Mouse (Mus musculus) heart, adult 11 months (tissue): Measurements from ENCODE around the gene Erf.

ENCODE experiments used
- DNase-seq: peaks from one replicate; pipeline ENCODE4 v3.0.0; 2022

Erf gene

GRCm38 (mm10) chr7:25205355-25206093 lies 45.0 kb downstream of the Erf start:
- DNase-seq = no peak

- DNase-seq = peak; percentile 90
These were observed 46.9 kb downstream of the Erf start for GRCm38 (mm10) chr7:25203624-25204023.

- DNase-seq = peak; percentile 85
These were observed 53.1 kb downstream of the Erf start for GRCm38 (mm10) chr7:25197384-25198018.

GRCm38 (mm10) chr7:25196107-25196506 lies 54.5 kb downstream of the Erf start:
- DNase-seq = no peak

- no peak for DNase-seq
These were observed 55.4 kb downstream of the Erf start for GRCm38 (mm10) chr7:25195148-25195547.
